ENCODE assay signal across 16 mouse cellular contexts in the genomic region with DNA sequence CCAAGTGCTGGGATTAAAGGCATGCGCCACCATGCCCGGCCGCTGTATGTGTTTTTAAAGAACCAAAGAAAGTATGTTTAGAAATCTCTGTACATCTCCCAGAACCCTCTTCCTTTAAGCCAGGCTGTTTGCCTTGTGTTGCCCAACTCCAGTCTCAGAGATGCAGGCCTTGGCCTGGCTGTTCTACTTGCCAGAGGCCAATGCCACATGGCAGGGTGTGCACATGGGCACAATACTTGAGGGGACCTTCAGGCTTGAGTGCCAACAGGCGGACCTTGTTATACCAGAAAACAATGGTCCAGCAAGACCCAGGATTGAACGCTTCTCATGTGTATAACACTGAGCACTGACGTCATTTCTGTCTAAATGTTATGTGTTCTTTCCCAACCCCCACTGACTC. TPM values are rescaled to one million over a fixed set of nuclear protein-coding genes. Genes with fewer than 3 reads are reported as not detected.
DNase-seq lines count a peak whose midpoint lies in the region; ATAC-seq and TF ChIP-seq lines count a peak whose summit lies in the region.
"Had no signal": no experiment of that assay in that cellular context is flagged by ENCODE, and none has a peak within 500 bp of the region (broad histone marks: within the 10 kb centered on the region; RNA-seq: fewer than 3 reads in every experiment).

No protein-coding gene starts in this region.

- H3K36me3 ChIP-seq in heart, embryonic 11.5 days (ENCODE audit: control insufficient read depth, insufficient read depth, low read length): no peaks in the 10 kb centered on the region
- no peaks in the 10 kb centered on the region for H3K36me3 ChIP-seq in kidney, adult 2 months (ENCODE audit: control insufficient read depth, insufficient read depth, low read length)
- H3K36me3 ChIP-seq: embryonic facial prominence, embryonic 10.5 days; hindbrain, embryonic 15.5 days had no signal

- H3K4me3 ChIP-seq in heart, embryonic 11.5 days (ENCODE audit: low read depth, low read length): no peak overlapping the region
- H3K4me3 ChIP-seq in kidney, adult 2 months (ENCODE audit: insufficient read depth, low read depth, low read length): no peak overlapping the region
- H3K4me3 ChIP-seq: embryonic facial prominence, embryonic 10.5 days; forebrain, embryonic 13.5 days; hindbrain, embryonic 15.5 days had no signal

- no peaks in the 10 kb centered on the region for H3K27me3 ChIP-seq in heart, embryonic 11.5 days (ENCODE audit: control insufficient read depth, insufficient read depth, low read length)
- H3K27me3 ChIP-seq in kidney, adult 2 months (replicated peaks; ENCODE audit: control insufficient read depth, insufficient read depth, low read length): no peaks in the 10 kb centered on the region
- H3K27me3 ChIP-seq: forebrain, embryonic 13.5 days; hindbrain, embryonic 15.5 days had no signal

- no peak overlapping the region for H3K9ac ChIP-seq in heart, embryonic 11.5 days (ENCODE audit: low read depth, low read length)
- H3K9ac ChIP-seq: forebrain, postnatal 0 days; hindbrain, embryonic 15.5 days had no signal

- H3K4me2 ChIP-seq in heart, embryonic 11.5 days: no peak overlapping the region
- H3K4me2 ChIP-seq: forebrain, embryonic 13.5 days; hindbrain, embryonic 15.5 days had no signal

- no peaks in the 10 kb centered on the region for H3K9me3 ChIP-seq in heart, embryonic 11.5 days (replicated peaks; ENCODE audit: control insufficient read depth, low read length)
- H3K9me3 ChIP-seq: embryonic facial prominence, embryonic 10.5 days; forebrain, embryonic 13.5 days; hindbrain, embryonic 15.5 days had no signal

- TF ChIP-seq POLR2A in kidney, adult 2 months (IDR thresholded peaks at IDR 0.05; ENCODE audit: low read depth, low read length): no peak

- WGBS in heart, embryonic 11.5 days (ENCODE audit: insufficient replicate concordance): 88% methylated on average over 6 of the region's 6 CpGs
- WGBS in kidney, adult 2 months: 74% methylated on average over 6 of the region's 6 CpGs

- 0 out of 2 replicates have a peak overlapping the region, but pooled peaks have one; percentile 10 for H3K27ac ChIP-seq in heart, embryonic 11.5 days (ENCODE audit: low read depth, low read length)
- peak overlapping the region; percentile 61; the same call in 1 of the 2 replicates for H3K27ac ChIP-seq in kidney, adult 2 months (ENCODE audit: insufficient read depth, low read depth, low read length)
- H3K27ac ChIP-seq: forebrain, embryonic 13.5 days; hindbrain, embryonic 15.5 days had no signal

- peak; percentile 79 for DNase-seq in adrenal gland, adult 8-10 months
- DNase-seq in adrenal gland, postnatal 10 days: no peak
- no peak for DNase-seq in heart, adult 9 months (ENCODE audit: low spot score in 2 of 2)
- no peak for DNase-seq in kidney, adult 2 months
- DNase-seq in kidney, adult 18-20 months: no peak
- no peak for DNase-seq in embryo, embryonic 10 days (ENCODE audit: low spot score)
- DNase-seq: cerebellum, adult 18-20 months; cerebellum, adult 9-11 months; cerebellum, postnatal 36 days; forebrain, postnatal 0 days; gastrocnemius, postnatal 25 days; heart, adult 11 months had no signal

- H3K4me1 ChIP-seq in heart, embryonic 11.5 days (ENCODE audit: control insufficient read depth, insufficient read depth, low read length): peaks cover 81% of the 10 kb centered on the region
- H3K4me1 ChIP-seq in kidney, adult 2 months (ENCODE audit: control insufficient read depth, insufficient read depth, low read length): peaks cover 91% of the 10 kb centered on the region

- TF ChIP-seq CTCF in kidney, adult 2 months (conservative IDR thresholded peaks at IDR 0.05; ENCODE audit: insufficient read depth, insufficient read length, low read depth, low read length): no peak

- ATAC-seq in heart, embryonic 11.5 days (replicated peaks; ENCODE audit: insufficient number of reproducible peaks, low FRiP score, low TSS enrichment): no peak
- ATAC-seq: forebrain, embryonic 13.5 days; forebrain, postnatal 0 days had no signal

RNA-seq across cellular contexts. Expression of a gene that starts 27.1 kb away (rescaled TPM):
- total RNA-seq in adrenal gland, adult 8-10 months (2022): 100 to 1,000 TPM in 2 of 4 experiments, 10 to 100 TPM in 2; 39.5 to 104 (median 79.0) TPM
- 10 to 100 TPM; 40.4 to 72.5 TPM for total RNA-seq in adrenal gland, postnatal 10 days (2021)
- 9.2 and 11.1 TPM in 2 replicates for polyA plus RNA-seq in heart, embryonic 11.5 days (2014; fragmentation: Nextera tagmentation; extraction: Ambion mirVana)
- 57.1 and 59.4 TPM in 2 replicates for polyA plus RNA-seq in kidney, adult 2 months (2012; rRNA removed)
